Mouse (Mus musculus) bone marrow, adult 2 months (tissue): ENCODE data around the gene Slit3.

Source experiments
- CTCF ChIP-seq: fragments of 200-500 bp; IDR thresholded peaks from 2 replicates; pipeline ENCODE4 v1.5.1; 2011; ENCODE audit warnings: low read length, control low read depth; ENCODE audit not compliant: control insufficient read depth, insufficient read depth
- POLR2A ChIP-seq: fragments of 200-500 bp; IDR thresholded peaks from 2 replicates; pipeline ENCODE4 v1.6.1; 2011; ENCODE audit warnings: low read depth, mild to moderate bottlenecking, control low read depth, low read length, borderline replicate concordance; ENCODE audit not compliant: control insufficient read depth

- TF ChIP-seq CTCF (no peak), POLR2A (no peak)
Measured at GRCm38 (mm10) chr11:35755546-35755945, 634.5 kb downstream of the Slit3 start.
